Mouse (Mus musculus) liver, adult 2 months (tissue): ENCODE measurements at regions not wholly inside any gene's neighbourhood (a gene's known extent, or its start where the extent isn't known, plus 50 kb on each side); places are given as distances from the start of the nearest gene placed in this dataset.

Source experiments
- DNase-seq: peaks from one replicate; pipeline ENCODE4 v3.0.0-alpha.2; 2011; ENCODE audit warnings: low read depth, low spot score; ENCODE audit errors: extremely low read depth
- H3K27ac ChIP-seq: fragments of 200-500 bp; replicated peaks from 2 replicates; pipeline ENCODE4 v1.5.1; 2012; ENCODE audit warnings: low read depth, mild to moderate bottlenecking, control low read depth, inconsistent platforms, low read length; ENCODE audit not compliant: insufficient read depth
- H3K27me3 ChIP-seq: fragments of 200-500 bp; 2 replicates; pipeline ENCODE4 v1.6.1; 2012; ENCODE audit warnings: mild to moderate bottlenecking, moderate library complexity, low read length, inconsistent platforms; ENCODE audit not compliant: control insufficient read depth, insufficient read depth
- H3K36me3 ChIP-seq: fragments of 200-500 bp; 2 replicates; pipeline ENCODE4 v1.6.1; 2012; ENCODE audit warnings: low read length, inconsistent platforms; ENCODE audit not compliant: control insufficient read depth, insufficient read depth
- H3K4me1 ChIP-seq: fragments of 200-500 bp; 2 replicates; pipeline ENCODE4 v1.6.1; 2011; ENCODE audit warnings: low read length; ENCODE audit not compliant: control insufficient read depth, insufficient read depth
- H3K4me3 ChIP-seq: fragments of 200-500 bp; 2 replicates; pipeline ENCODE4 v1.5.1; 2011; ENCODE audit warnings: low read depth, mild to moderate bottlenecking, control low read depth, low read length, moderate library complexity; ENCODE audit not compliant: insufficient read depth
- H3K79me2 ChIP-seq: fragments of 200-500 bp; 2 replicates; pipeline ENCODE4 v1.6.1; 2012; ENCODE audit warnings: inconsistent platforms, mild to moderate bottlenecking, low read length, moderate library complexity; ENCODE audit not compliant: control insufficient read depth, insufficient read depth
- H3K9ac ChIP-seq: fragments of 200-500 bp; 2 replicates; pipeline ENCODE4 v1.6.1; 2012; ENCODE audit warnings: low read depth, mild to moderate bottlenecking, control low read depth, inconsistent platforms, low read length
- CTCF ChIP-seq: fragments of 200-500 bp; IDR thresholded peaks from 2 replicates; pipeline ENCODE4 v1.5.1; 2011; ENCODE audit warnings: low read depth, low read length, control low read depth
- POLR2A ChIP-seq: fragments of 200-500 bp; IDR thresholded peaks from 2 replicates; pipeline ENCODE4 v1.6.1; 2011; ENCODE audit warnings: low read length, control low read depth; ENCODE audit not compliant: insufficient read depth; ENCODE audit errors: extremely low read depth
- WGBS: fragments of 180-500 bp; shearing (Covaris S2); methylation state at CpG from one replicate; pipeline ENCODE4 v1.1.7; 2018; 5-methylcytosine and 5-hydroxymethylcytosine counted together

- no peak overlapping the region for H3K4me3 ChIP-seq
- 73% methylated on average over 5 of the region's 5 CpGs for WGBS
Observed at GRCm38 (mm10) chr1:92745284-92745683, 86.2 kb upstream of the Gpc1 start.

GRCm38 (mm10) chr1:92744528-92745241 is 86.8 kb upstream of the Gpc1 start:
- Histone ChIP-seq H3K4me1 (no peaks in the 10 kb centered on the region), H3K36me3 (no peaks in the 10 kb centered on the region), H3K27ac (no peak overlapping the region), H3K79me2 (no peaks in the 10 kb centered on the region), H3K27me3 (no peaks in the 10 kb centered on the region), H3K9ac (no peak overlapping the region), H3K4me3 (no peak overlapping the region)
- no peak for DNase-seq
- 62% methylated on average over 9 of the region's 9 CpGs for WGBS
- TF ChIP-seq POLR2A = no peak
- no peak for TF ChIP-seq CTCF

More at GRCm38 (mm10) chr1:92745284-92745683, 86.2 kb upstream of the Gpc1 start:
- no peaks in the 10 kb centered on the region for H3K36me3 ChIP-seq
- H3K27ac ChIP-seq = no peak overlapping the region
- no peaks in the 10 kb centered on the region for H3K27me3 ChIP-seq
- no peak for DNase-seq
- no peaks in the 10 kb centered on the region for H3K4me1 ChIP-seq
- H3K79me2 ChIP-seq = no peaks in the 10 kb centered on the region
- TF ChIP-seq POLR2A = no peak
- no peak for TF ChIP-seq CTCF
- H3K9ac ChIP-seq = no peak overlapping the region

- Histone ChIP-seq H3K79me2 (no peaks in the 10 kb centered on the region), H3K4me1 (no peaks in the 10 kb centered on the region), H3K4me3 (no peak overlapping the region), H3K36me3 (no peaks in the 10 kb centered on the region), H3K27ac (no peak overlapping the region), H3K9ac (no peak overlapping the region), H3K27me3 (no peaks in the 10 kb centered on the region)
- peak; percentile 45 for DNase-seq
- TF ChIP-seq CTCF (peak; percentile 22; the same call in 1 of the 2 replicates), POLR2A (no peak)
- WGBS = 66% methylated on average over 4 of the region's 4 CpGs
Observed at GRCm38 (mm10) chr1:92742881-92743621, 88.4 kb upstream of the Gpc1 start.

- WGBS = 83% methylated on average over 6 of the region's 6 CpGs
Observed at GRCm38 (mm10) chr1:92742300-92742699, 89.1 kb upstream of the Gpc1 start.

GRCm38 (mm10) chr1:92741047-92741446 is 90.4 kb upstream of the Gpc1 start:
- Histone ChIP-seq H3K27ac (no peak overlapping the region), H3K27me3 (no peaks in the 10 kb centered on the region), H3K4me1 (no peaks in the 10 kb centered on the region), H3K9ac (no peak overlapping the region), H3K79me2 (no peaks in the 10 kb centered on the region), H3K4me3 (no peak overlapping the region), H3K36me3 (no peaks in the 10 kb centered on the region)
- TF ChIP-seq POLR2A = no peak
- TF ChIP-seq CTCF = no peak
- 85% methylated on average over 5 of the region's 5 CpGs for WGBS
- DNase-seq = no peak

More at GRCm38 (mm10) chr1:92742300-92742699, 89.1 kb upstream of the Gpc1 start:
- Histone ChIP-seq H3K4me1 (no peaks in the 10 kb centered on the region), H3K9ac (no peak overlapping the region), H3K36me3 (no peaks in the 10 kb centered on the region), H3K27ac (no peak overlapping the region), H3K4me3 (no peak overlapping the region), H3K79me2 (no peaks in the 10 kb centered on the region), H3K27me3 (no peaks in the 10 kb centered on the region)
- DNase-seq = no peak
- TF ChIP-seq POLR2A (no peak), CTCF (no peak)
